Mouse (Mus musculus): ENCODE data around the gene Olfr329-ps. TPM values are rescaled to one million over a fixed set of nuclear protein-coding genes. Genes with fewer than 3 reads are reported as not detected.
A peak's percentile ranks its signal among the peaks of the same experiment; 100 is the strongest.
"Not testable (repeated sequence)": the region's sequence is repeated elsewhere in the genome, so short reads cannot be mapped to it uniquely, and the experiment has no call there.

Olfr329-ps gene
- total RNA-seq (2022), result not detected

GRCm38 (mm10) chr11:58546322-58546721, at the start of gene Olfr329-ps:
Gene Olfr329-ps (minus strand): TSS chr11:58546422.
- DNase-seq (ENCODE audit: low spot score in 2 of 2), result no peak

GRCm38 (mm10) chr11:58594814-58595213, 48.6 kb upstream of the Olfr329-ps start, which contains the start of gene Olfr324:
Gene Olfr324 (plus strand): TSS chr11:58595114.
- no peak for DNase-seq (ENCODE audit: low spot score in 2 of 2)

GRCm38 (mm10) chr11:58588620-58589250, 42.5 kb upstream of the Olfr329-ps start:
- no peak for DNase-seq (ENCODE audit: low spot score in 2 of 2)

- no peak for DNase-seq (ENCODE audit: low spot score in 2 of 2)
Measured at GRCm38 (mm10) chr11:58587898-58588348, 41.7 kb upstream of the Olfr329-ps start.

- DNase-seq (ENCODE audit: low spot score in 2 of 2), result no peak
Measured at GRCm38 (mm10) chr11:58578636-58579035, 32.4 kb upstream of the Olfr329-ps start.

GRCm38 (mm10) chr11:58577430-58577829, 31.2 kb upstream of the Olfr329-ps start, which contains the start of gene Olfr325:
Gene Olfr325 (plus strand): TSS chr11:58577730.
- DNase-seq (ENCODE audit: low spot score in 2 of 2), result no peak

- peak in 1 of 2 experiments; percentile 5 for DNase-seq (ENCODE audit: low spot score in 2 of 2)
Measured at GRCm38 (mm10) chr11:58570405-58570804, 24.2 kb upstream of the Olfr329-ps start, which contains the start of gene Olfr224. Gene Olfr224 (minus strand): TSS chr11:58570553.

GRCm38 (mm10) chr11:58555536-58555935, 9.3 kb upstream of the Olfr329-ps start, which contains the start of gene Olfr328:
Gene Olfr328 (minus strand): TSS chr11:58555636.
- DNase-seq (ENCODE audit: low spot score in 2 of 2), result no peak

- DNase-seq (ENCODE audit: low spot score in 2 of 2), result not testable (repeated sequence)
Measured at GRCm38 (mm10) chr11:58534736-58535135, 11.5 kb downstream of the Olfr329-ps start, which contains the start of gene Olfr330. Gene Olfr330 (minus strand): TSS chr11:58534836.

GRCm38 (mm10) chr11:58519756-58520155, 26.5 kb downstream of the Olfr329-ps start:
- DNase-seq (ENCODE audit: low spot score in 2 of 2), result peak; percentile 12 to 20

- peak; percentile 72 to 79 for DNase-seq (ENCODE audit: low spot score in 2 of 2)
Measured at GRCm38 (mm10) chr11:58518916-58519315, 27.3 kb downstream of the Olfr329-ps start.

GRCm38 (mm10) chr11:58509058-58509457, 37.2 kb downstream of the Olfr329-ps start:
- DNase-seq (ENCODE audit: low spot score in 2 of 2), result not testable (repeated sequence)

- DNase-seq (ENCODE audit: low spot score in 2 of 2), result not testable (repeated sequence)
Measured at GRCm38 (mm10) chr11:58502472-58502871, 43.8 kb downstream of the Olfr329-ps start, which contains the start of gene Olfr331. Gene Olfr331 (minus strand): TSS chr11:58502572.

- no peak for DNase-seq (ENCODE audit: low spot score in 2 of 2)
Measured at GRCm38 (mm10) chr11:58499290-58499689, 46.9 kb downstream of the Olfr329-ps start.

GRCm38 (mm10) chr11:58498761-58499160, 47.5 kb downstream of the Olfr329-ps start:
- DNase-seq (ENCODE audit: low spot score in 2 of 2), result no peak

GRCm38 (mm10) chr11:58492455-58492854, 53.8 kb downstream of the Olfr329-ps start, which contains the start of gene Olfr332:
Gene Olfr332 (minus strand): TSS chr11:58492555.
- no peak for DNase-seq (ENCODE audit: low spot score in 2 of 2)

Other genes with a start within 250 kb of the Olfr329-ps start
- gene Zfp692, start 239.4 kb downstream of the Olfr329-ps start, total RNA-seq (2022), result 1 to 10 TPM; 2.5 to 5.3 (median 3.1) TPM
- 10 to 100 TPM; 39.8 to 49.3 (median 40.6) TPM for gene Zfp672, start 216.1 kb downstream of the Olfr329-ps start, total RNA-seq (2022)
- 10 to 100 TPM; 22.1 to 27.2 (median 24.4) TPM for gene Sh3bp5l, start 215.7 kb downstream of the Olfr329-ps start, total RNA-seq (2022)
- gene Lypd8, start 167.4 kb downstream of the Olfr329-ps start, total RNA-seq (2022), result not detected
- gene 1810065E05Rik, start 125.3 kb downstream of the Olfr329-ps start, total RNA-seq (2022), result not detected
- not detected for gene Gm12253, start 113.9 kb downstream of the Olfr329-ps start, total RNA-seq (2022)
- not detected for gene Lypd9, start 93.5 kb downstream of the Olfr329-ps start, total RNA-seq (2022)
- not detected for gene Olfr30, start 84.2 kb downstream of the Olfr329-ps start, total RNA-seq (2022)
- not detected for gene Olfr332, start 53.9 kb downstream of the Olfr329-ps start, total RNA-seq (2022)
- not detected for gene Olfr331, start 43.9 kb downstream of the Olfr329-ps start, total RNA-seq (2022)
- gene Olfr330, start 11.6 kb downstream of the Olfr329-ps start, total RNA-seq (2022), result not detected
- gene Olfr328, start 9.2 kb upstream of the Olfr329-ps start, total RNA-seq (2022), result not detected
- gene Olfr224, start 24.1 kb upstream of the Olfr329-ps start, total RNA-seq (2022), result not detected
- gene Olfr325, start 31.3 kb upstream of the Olfr329-ps start, total RNA-seq (2022), result not detected
- not detected for gene Olfr324, start 48.7 kb upstream of the Olfr329-ps start, total RNA-seq (2022)
- not detected for gene 2210407C18Rik, start 69.7 kb upstream of the Olfr329-ps start, total RNA-seq (2022)
- not detected for gene Olfr323, start 84.1 kb upstream of the Olfr329-ps start, total RNA-seq (2022)
- not detected for gene Trim58, start 94.0 kb upstream of the Olfr329-ps start, total RNA-seq (2022)
- not detected for gene Olfr322, start 112.4 kb upstream of the Olfr329-ps start, total RNA-seq (2022)
- gene Olfr320, start 134.7 kb upstream of the Olfr329-ps start, total RNA-seq (2022), result not detected
- not detected for gene Olfr319, start 152.7 kb upstream of the Olfr329-ps start, total RNA-seq (2022)
- not detected for gene Olfr318, start 177.6 kb upstream of the Olfr329-ps start, total RNA-seq (2022)
- not detected for gene Olfr317, start 192.8 kb upstream of the Olfr329-ps start, total RNA-seq (2022)
- not detected for gene Olfr316, start 206.3 kb upstream of the Olfr329-ps start, total RNA-seq (2022)
- not detected for gene Olfr315, start 226.8 kb upstream of the Olfr329-ps start, total RNA-seq (2022)
- not detected for gene Olfr314, start 236.5 kb upstream of the Olfr329-ps start, total RNA-seq (2022)